Mouse (Mus musculus) kidney, adult 9 months (tissue): ENCODE data around the gene 4930432M17Rik.

Experiments used
- DNase-seq: peaks from one replicate; pipeline ENCODE4 v3.0.0; 2022

The 4930432M17Rik gene

DNA sequence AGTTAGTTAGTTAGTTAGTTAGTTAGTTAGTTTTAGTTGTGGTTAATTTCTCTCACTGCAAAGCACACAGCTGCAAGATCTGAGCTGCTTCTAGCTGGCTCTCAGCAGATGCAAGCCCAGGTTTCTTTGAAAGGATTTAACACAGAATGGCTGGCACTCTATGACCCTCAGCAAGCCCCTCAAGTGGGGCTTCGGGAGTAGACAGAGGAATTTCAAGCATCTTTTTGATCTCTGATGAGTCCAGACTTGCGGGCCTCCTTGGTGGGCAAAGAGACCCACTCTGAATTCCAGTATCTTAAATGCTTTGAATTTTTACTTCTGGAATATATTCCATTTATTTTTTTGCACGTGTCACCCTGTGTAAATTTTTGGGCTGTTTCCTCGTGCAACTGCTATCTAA is 8.4 kb downstream of the 4930432M17Rik start:
- DNase-seq, result no peak

GRCm38 (mm10) chr3:121679443-121679842 is 8.9 kb downstream of the 4930432M17Rik start:
- no peak for DNase-seq

- DNase-seq, result no peak
These were observed 9.6 kb downstream of the 4930432M17Rik start for GRCm38 (mm10) chr3:121680187-121680586.

DNA sequence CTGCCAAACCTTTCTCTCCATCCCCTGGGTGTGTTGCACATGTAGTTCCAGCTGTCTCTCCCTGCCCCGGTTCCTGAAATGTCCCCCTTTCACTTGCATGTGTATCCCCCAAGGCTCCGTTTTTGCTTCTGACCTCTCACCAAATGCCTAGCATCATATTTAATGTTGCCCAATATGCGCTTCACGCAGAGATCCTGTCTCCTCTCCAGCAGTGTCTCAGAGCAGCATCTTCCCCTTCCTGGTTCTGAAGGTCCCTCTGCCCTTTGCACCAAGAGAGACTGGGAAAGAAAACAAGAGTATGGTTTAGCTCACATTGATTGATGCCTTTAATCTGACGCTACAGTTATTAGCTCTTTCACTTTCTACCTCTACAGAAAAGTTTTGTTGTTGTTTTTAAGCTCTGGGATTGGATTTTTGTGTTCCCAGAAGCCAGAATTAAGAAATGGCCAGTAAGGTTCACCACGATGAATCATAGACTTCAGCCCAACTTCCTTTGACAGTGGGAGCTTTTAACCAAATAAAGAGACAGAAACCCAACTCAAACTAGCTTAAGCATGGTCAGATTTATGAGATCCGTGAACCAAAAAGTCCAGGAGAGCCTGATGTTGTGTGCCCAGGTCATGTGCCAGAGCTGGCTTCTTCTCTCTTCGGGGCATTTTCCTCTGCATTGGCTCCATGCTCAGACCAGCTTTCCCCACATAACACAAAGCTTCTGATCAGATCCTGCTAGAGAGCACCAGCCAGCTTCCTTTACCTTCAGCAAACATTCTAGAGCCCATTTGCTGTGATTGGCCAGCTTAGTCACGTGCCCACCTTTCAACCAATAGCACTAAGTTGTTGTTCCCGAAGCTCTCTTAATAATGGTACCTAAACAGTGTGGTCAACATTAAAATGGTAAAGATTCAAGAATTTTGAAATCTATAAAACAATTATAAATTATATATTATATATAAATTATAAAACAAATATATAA is 12.2 kb downstream of the 4930432M17Rik start:
- DNase-seq, result no peak

DNA sequence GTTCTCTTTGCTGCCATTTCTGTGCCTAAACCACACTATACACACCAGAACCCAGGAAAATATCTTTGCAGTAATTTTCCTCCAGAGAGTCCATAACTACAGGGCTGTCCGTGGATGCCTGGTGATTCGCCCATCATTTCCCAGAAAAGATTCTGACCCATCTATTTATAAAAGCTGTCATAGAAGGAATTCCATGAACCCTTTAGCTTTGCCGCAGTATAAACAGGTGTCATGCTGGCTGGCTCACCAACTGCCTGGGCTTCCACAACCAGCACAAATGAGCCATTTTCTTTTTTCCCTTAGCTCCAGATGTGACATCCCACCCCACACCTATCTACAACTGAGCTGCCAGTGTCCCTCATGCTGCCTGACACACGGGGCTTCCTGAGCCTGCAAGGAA is 14.0 kb downstream of the 4930432M17Rik start:
- DNase-seq, result no peak

DNA sequence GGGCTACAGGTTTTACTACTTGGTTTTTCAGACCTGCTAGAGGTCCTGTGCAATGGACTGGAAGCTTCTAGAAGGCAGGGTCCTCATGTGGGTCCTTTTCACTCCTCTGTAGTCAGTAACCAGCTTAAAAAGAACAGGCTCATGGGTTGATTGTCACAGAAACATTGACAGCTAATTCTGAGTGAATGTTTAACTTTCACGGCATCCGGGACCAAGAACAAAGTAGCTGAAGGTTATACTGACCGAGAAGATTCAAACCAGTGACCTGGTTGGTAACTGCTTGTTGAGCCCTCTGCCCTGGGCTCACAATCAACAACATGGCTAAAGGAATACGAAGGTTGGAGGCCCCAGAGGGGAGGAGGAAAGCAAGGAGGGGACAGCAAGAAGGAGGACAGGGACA is 14.4 kb downstream of the 4930432M17Rik start:
- peak; percentile 90 for DNase-seq

- no peak for DNase-seq
These were observed 15.4 kb downstream of the 4930432M17Rik start for GRCm38 (mm10) chr3:121685985-121686384.

DNA sequence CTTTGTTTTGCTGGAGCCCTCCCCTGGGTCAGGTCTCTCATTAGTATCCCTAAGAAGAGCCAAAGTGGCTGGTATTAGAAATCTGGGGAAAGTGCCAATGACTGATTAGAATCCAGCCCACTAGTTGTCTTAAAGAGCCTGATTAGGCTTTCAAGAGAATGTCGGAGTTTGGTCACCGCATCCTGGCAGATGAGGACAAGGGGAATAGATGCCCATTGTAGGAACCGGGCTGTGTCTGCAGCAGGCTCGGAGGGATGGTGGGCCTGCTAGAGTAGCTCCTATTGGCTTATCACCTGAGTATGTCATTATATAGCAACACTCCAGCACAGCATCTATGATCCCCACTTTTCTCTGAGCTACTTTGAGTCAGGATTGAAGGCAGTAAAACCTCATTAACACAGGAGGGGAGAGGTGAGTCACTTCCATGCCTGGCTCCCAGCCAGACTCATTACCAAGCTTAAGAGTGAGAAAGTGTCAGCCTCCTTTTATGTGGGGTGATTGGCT is 15.9 kb downstream of the 4930432M17Rik start:
- no peak for DNase-seq

GRCm38 (mm10) chr3:121687741-121688140 is 17.2 kb downstream of the 4930432M17Rik start:
- DNase-seq, result no peak

DNA sequence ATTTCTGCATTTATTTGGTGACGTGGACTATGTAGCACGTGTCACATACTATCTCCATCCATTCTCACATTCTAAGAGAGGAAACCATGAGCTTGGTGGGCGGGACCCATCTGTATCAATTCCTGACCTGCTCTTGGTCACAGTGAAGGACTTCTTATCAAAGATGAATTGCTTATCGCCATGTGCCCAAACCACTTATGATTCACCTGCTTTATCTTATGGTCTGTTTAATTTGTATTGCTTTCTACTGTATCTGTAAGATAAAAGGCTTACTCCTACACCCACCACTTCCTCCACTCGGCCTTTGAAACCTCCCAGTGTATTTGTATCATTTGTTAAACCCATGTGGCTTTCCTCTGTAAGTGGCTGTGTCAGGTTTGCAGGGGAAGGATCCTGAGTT is 18.5 kb downstream of the 4930432M17Rik start:
- DNase-seq, result no peak

- no peak for DNase-seq
These were observed 19.1 kb downstream of the 4930432M17Rik start for GRCm38 (mm10) chr3:121689697-121690096.

- no peak for DNase-seq
These were observed 22.6 kb downstream of the 4930432M17Rik start for GRCm38 (mm10) chr3:121693001-121693730.

DNA sequence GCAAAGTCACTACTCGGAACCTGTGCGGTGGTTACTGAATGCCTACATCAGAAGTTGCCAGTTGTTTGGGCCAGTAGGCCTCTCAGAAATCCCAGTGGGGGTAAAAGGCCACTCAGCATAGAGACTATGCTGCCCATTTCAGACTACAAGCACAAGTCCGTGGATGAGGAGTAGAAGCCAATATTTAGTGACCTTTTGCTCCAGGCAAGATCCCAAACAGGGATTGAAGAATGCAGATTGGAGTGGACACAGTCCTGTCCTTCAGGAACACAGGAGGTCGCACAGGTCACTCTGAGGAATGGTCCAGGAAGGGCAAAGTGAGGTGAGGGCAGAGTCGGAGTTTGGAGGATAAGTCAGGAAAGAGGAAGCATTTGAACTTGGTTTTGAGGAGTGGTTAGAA is 23.2 kb downstream of the 4930432M17Rik start:
- peak; percentile 59 for DNase-seq

GRCm38 (mm10) chr3:121697169-121697568 is 26.6 kb downstream of the 4930432M17Rik start:
- DNase-seq, result no peak

DNA sequence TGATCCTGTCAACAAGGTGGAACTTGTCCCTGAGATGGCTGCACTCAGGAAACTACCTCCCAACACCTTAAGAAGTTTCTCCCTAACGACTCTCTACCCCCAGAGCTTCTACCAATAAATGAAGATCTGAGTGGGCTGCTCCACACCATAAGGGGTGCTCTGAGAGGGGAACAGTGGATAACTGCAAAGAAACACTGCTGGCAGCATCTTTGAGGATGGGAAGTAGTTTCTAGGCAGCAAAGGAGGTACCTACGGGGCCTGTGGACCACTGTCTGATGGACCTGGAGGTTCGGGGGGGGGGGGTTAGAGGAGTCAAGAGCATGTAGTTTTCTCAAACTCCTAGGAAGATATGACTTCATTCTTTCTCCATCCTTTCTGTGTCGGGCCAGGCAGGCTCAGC is 28.8 kb downstream of the 4930432M17Rik start:
- no peak for DNase-seq

DNA sequence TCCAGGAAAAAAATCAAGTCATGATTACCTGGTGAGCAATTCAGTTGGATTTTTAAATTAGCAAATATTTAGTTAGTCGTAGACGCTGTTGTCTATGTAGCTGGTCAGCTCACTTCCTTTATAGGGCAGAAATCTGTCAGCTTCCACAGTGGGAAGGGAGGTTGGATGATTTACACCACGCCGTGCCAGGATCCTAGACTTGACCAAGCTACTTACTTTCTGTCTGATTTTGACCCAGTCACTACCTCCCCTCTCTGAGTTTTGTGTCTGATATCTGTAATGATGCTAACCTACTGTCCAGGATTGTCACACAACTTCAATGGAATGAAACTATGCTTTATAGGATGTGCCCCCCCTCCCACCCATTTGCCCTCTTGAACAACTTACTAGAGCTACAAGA is 29.3 kb downstream of the 4930432M17Rik start:
- DNase-seq, result no peak

DNA sequence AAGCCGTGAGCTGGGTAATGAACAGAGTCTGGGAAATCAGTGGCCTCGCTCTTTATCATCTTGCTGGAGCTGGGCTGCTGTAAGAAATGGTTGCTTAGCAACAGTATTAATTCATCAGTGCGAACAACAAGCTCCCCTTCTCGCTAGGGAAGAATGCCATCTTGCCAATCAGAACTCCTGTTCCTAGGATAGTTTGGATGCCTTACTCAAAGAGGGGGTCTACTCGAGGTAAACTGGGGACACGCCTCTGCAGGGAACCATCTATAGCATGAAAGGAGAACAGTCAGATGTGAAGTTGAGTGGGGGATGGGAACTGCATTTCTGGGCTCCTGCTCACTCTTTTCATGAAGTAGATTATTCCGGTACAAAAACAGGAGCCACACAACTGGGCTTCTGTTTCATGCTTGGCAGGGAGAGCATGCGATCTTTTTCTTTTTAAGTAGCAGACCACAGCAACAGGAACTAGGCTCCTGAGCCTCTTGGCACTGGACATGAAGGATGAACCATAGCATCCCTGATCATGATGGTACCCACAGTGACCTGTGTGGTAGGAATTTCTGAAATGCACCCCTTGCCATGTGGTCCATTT is 29.9 kb downstream of the 4930432M17Rik start:
- no peak for DNase-seq

DNA sequence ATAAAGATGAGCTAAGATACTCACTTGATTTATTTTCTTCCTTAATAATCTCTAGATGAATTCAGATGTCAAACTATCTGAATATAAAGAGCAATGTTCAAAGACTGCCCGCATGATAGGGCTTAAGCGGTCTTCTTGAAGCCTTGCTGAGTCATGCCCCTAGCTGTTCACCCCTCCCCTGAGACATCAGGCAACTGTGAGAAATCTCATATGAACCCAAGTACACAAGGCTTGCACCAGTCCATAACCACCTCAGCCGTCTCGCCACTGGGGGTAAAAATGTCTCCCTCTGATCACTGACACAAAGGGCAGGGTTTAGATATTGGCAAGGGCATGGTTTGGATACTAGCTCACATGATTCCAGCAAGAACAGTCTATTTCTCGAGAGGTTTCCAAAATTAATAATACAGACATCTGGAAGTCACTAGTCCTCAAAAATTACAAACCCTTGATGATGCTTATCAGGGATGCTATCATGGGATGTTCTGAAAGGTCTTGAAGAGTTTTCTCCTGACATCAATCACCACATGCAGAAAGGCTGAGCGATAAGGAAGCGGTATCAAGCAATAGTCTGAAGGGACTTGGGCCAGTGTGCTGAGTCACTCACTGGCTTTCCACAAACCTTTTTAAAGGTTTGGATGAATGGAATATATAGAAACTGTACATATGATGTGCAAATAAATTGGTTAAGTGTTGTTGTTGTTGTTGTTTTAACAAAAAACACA is 32.8 kb downstream of the 4930432M17Rik start:
- no peak for DNase-seq

GRCm38 (mm10) chr3:121703880-121704243 is 33.3 kb downstream of the 4930432M17Rik start:
- no peak for DNase-seq

GRCm38 (mm10) chr3:121706087-121706486 is 35.5 kb downstream of the 4930432M17Rik start:
- DNase-seq, result no peak

DNA sequence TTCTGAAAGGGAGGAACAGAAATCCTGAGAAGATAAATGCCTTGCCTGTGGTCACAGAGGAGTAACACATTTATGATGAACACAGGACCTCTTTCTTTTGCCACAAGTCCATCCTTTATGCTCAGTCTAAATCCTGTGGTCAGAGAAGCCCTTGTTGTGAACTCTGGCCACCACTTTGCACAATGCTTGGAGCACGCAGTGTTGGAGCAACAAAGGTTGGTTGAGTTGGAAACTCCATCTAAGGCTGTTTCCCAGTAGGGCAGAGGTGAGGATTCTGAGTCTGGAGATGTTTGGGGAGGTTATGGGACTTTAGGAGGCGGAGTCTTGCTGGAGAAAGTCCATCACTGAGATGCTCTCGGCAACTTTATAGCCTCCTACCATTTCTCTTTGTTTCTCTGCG is 36.5 kb downstream of the 4930432M17Rik start:
- no peak for DNase-seq

- no peak for DNase-seq
These were observed 40.5 kb downstream of the 4930432M17Rik start for GRCm38 (mm10) chr3:121710894-121711531.
